Mouse (Mus musculus) G1E (cell line): ENCODE data around the gene Cabp4.

Experiments
- CTCF ChIP-seq: IDR thresholded peaks from 2 replicates; pipeline ENCODE4 v1.5.1; 2012; ENCODE audit warnings: low read depth, low read length, inconsistent platforms, mixed read lengths
- GATA2 ChIP-seq: IDR thresholded peaks from 2 replicates; pipeline ENCODE4 v1.6.1; 2012; ENCODE audit warnings: low read depth, low read length, inconsistent platforms, borderline replicate concordance
- POLR2AphosphoS5 ChIP-seq: IDR thresholded peaks from 2 replicates; pipeline ENCODE4 v1.6.1; 2012; ENCODE audit warnings: low read depth, low read length, inconsistent platforms; ENCODE audit not compliant: insufficient replicate concordance

DNA sequence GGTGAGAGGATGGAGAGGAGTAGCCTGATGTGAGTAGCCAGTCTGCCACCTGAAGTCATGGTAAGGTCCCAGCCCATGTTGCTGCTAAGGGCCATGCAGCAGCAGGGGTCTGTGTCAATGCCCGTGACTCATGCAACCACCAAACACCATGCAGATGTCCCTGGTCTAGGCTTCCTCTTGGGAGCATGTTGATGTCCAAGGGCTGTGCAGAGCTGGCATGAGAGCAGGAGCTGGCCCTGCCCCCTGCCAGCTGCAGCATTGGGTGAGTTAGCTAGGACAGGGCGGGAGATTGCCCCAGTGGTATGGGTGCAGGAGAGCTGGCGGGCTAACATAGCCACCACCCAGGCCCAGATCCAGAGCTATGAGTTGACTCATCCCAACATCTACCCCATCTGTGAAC is 53.4 kb downstream of the Cabp4 start:
- TF ChIP-seq CTCF, result no peak
- no peak for TF ChIP-seq POLR2AphosphoS5
- no peak for TF ChIP-seq GATA2
